Mouse (Mus musculus): ENCODE data around the gene Cxcr4. TPM values are rescaled to one million over a fixed set of nuclear protein-coding genes. Genes with fewer than 3 reads are reported as not detected.

The Cxcr4 gene
- total and polyA plus RNA-seq, 3 experiments, result 4.2 to 11.2 TPM; not detected in 1

- peak overlapping the region; percentile 82 for H3K9ac ChIP-seq (ENCODE audit: control insufficient read depth, low read depth, low read length, poor library complexity, severe bottlenecking)
- H3K4me1 ChIP-seq (ENCODE audit: control insufficient read depth in 1 of 2, insufficient read depth in 2 of 2, low read length in 2 of 2), result 0 out of 4 replicates have a peak, but pooled peaks cover 0 to 4% of the 10 kb centered on the region in 2 experiments
- DNase-seq (ENCODE audit: low read depth, low spot score), result peak; percentile 82
- no peaks in the 10 kb centered on the region for H3K27me3 ChIP-seq (ENCODE audit: control insufficient read depth in 1 of 2, insufficient read depth in 2 of 2, low read length in 2 of 2)
- no peaks in the 10 kb centered on the region for H3K9me3 ChIP-seq (replicated peaks; ENCODE audit: insufficient read depth, low read length)
- H3K4me3 ChIP-seq (ENCODE audit: control insufficient read depth in 1 of 2, insufficient read depth in 1 of 2, low read depth in 2 of 2, low read length in 2 of 2), result peak overlapping the region; percentile 81 to 93
- no peaks in the 10 kb centered on the region for H3K36me3 ChIP-seq (ENCODE audit: control insufficient read depth in 1 of 2, insufficient read depth in 2 of 2, low read length in 2 of 2)
- H3K27ac ChIP-seq (ENCODE audit: control insufficient read depth, low read depth, low read length), result peak overlapping the region; percentile 71
- H3K79me2 ChIP-seq (ENCODE audit: control insufficient read depth, insufficient read depth, low read length, poor library complexity), result peaks cover 5% of the 10 kb centered on the region; the same call in 1 of the 2 replicates
- TF ChIP-seq MAX (IDR thresholded peaks at IDR 0.05; ENCODE audit: low read length) (no peak), TAL1 (IDR thresholded peaks at IDR 0.05; ENCODE audit: low read length) (peak; percentile 18; the same call in 1 of the 2 replicates), UBTF (IDR thresholded peaks at IDR 0.05; ENCODE audit: borderline replicate concordance, insufficient read depth, low read depth, low read length) (no peak), ZC3H11A (IDR thresholded peaks at IDR 0.05; ENCODE audit: low read depth, low read length) (no peak), SMC3 (IDR thresholded peaks at IDR 0.05; ENCODE audit: low read depth, low read length) (no peak), MXI1 (IDR thresholded peaks at IDR 0.05; ENCODE audit: low read depth, low read length) (no peak), USF2 (IDR thresholded peaks at IDR 0.05; ENCODE audit: borderline replicate concordance in 1 of 2, insufficient read depth in 1 of 2, low read depth in 1 of 2, low read length in 2 of 2) (no peak), KAT2A (conservative IDR thresholded peaks at IDR 0.05; ENCODE audit: low read depth, low read length) (no peak), CHD1 (IDR thresholded peaks at IDR 0.05; ENCODE audit: low read depth, low read length) (peak; percentile 48; the same call in 1 of the 2 replicates), NELFE (IDR thresholded peaks at IDR 0.05; ENCODE audit: low read depth, low read length) (no peak), RAD21 (IDR thresholded peaks at IDR 0.05; ENCODE audit: low read depth, low read length) (no peak), ZMIZ1 (IDR thresholded peaks at IDR 0.05; ENCODE audit: low read depth, low read length) (no peak; the same call in 1 of the 2 replicates), GABPA (IDR thresholded peaks at IDR 0.05; ENCODE audit: low read depth, low read length) (no peak), USF1 (IDR thresholded peaks at IDR 0.05; ENCODE audit: low read depth, low read length) (peak; percentile 76), NRF1 (IDR thresholded peaks at IDR 0.05; ENCODE audit: insufficient read depth, low read depth, low read length, poor library complexity, severe bottlenecking) (no peak), TBP (IDR thresholded peaks at IDR 0.05; ENCODE audit: low read depth, low read length) (no peak), MYB (IDR thresholded peaks at IDR 0.05; ENCODE audit: low read depth, low read length) (no peak; the same call in 1 of the 2 replicates), POLR2AphosphoS2 (IDR thresholded peaks at IDR 0.05; ENCODE audit: low read length) (no peak), POLR2A (IDR thresholded peaks at IDR 0.05; ENCODE audit: control insufficient read depth in 1 of 2, insufficient read depth in 1 of 2, low read depth in 1 of 2, low read length in 2 of 2, poor library complexity in 1 of 2) (no peak; a peak in 1 of 4 replicates), ZNF384 (IDR thresholded peaks at IDR 0.05; ENCODE audit: low read depth, low read length) (peak; percentile 87), MAZ (IDR thresholded peaks at IDR 0.05; ENCODE audit: low read depth, low read length) (0 out of 2 replicates have a peak, but pooled peaks have one; percentile 5), TCF12 (IDR thresholded peaks at IDR 0.05; ENCODE audit: low read depth, low read length) (no peak; the same call in 1 of the 2 replicates), EP300 (IDR thresholded peaks at IDR 0.05; ENCODE audit: low read depth in 1 of 2, low read length in 2 of 2) (peak; percentile 27 to 45; a peak in 2 of 4 replicates), MYC (IDR thresholded peaks at IDR 0.05; ENCODE audit: low read depth, low read length) (no peak), RCOR1 (IDR thresholded peaks at IDR 0.05; ENCODE audit: low read depth, low read length) (no peak), ETS1 (IDR thresholded peaks at IDR 0.05; ENCODE audit: low read depth, low read length) (peak; percentile 18; the same call in 1 of the 2 replicates), E2F4 (IDR thresholded peaks at IDR 0.05; ENCODE audit: borderline replicate concordance, low read depth, low read length) (no peak), ZKSCAN1 (IDR thresholded peaks at IDR 0.05; ENCODE audit: low read depth, low read length) (no peak), POLR2AphosphoS5 (IDR thresholded peaks at IDR 0.05; ENCODE audit: borderline replicate concordance, low read depth, low read length) (no peak), SIN3A (IDR thresholded peaks at IDR 0.05; ENCODE audit: low read length) (peak; percentile 34; the same call in 1 of the 2 replicates), CTCF (IDR thresholded peaks at IDR 0.05 in 2 of 3, conservative IDR thresholded peaks at IDR 0.05 in 1 of 3; ENCODE audit: control insufficient read depth in 1 of 3, insufficient read depth in 1 of 3, low read depth in 2 of 3, low read length in 3 of 3, poor library complexity in 1 of 3, severe bottlenecking in 1 of 3) (no peak), BHLHE40 (IDR thresholded peaks at IDR 0.05; ENCODE audit: borderline replicate concordance, low read depth, low read length) (no peak), MAFK (IDR thresholded peaks at IDR 0.05; ENCODE audit: borderline replicate concordance, low read depth, low read length) (no peak), JUND (IDR thresholded peaks at IDR 0.05; ENCODE audit: low read depth, low read length) (no peak), HCFC1 (IDR thresholded peaks at IDR 0.05; ENCODE audit: low read depth, low read length) (no peak)
Observed at GRCm38 (mm10) chr1:128590816-128591720, 1.0 kb downstream of the Cxcr4 start.

All from MEL (cell line).